Mouse (Mus musculus) kidney, embryonic 15.5 days (tissue): Measurements from ENCODE around the gene Krt13. TPM values are rescaled to one million over a fixed set of nuclear protein-coding genes. Genes with fewer than 3 reads are reported as not detected.

Experiments
- ATAC-seq: fragments of 200-750 bp; cut with Nextera tagmentation; replicated peaks from 2 replicates; pipeline ENCODE4 v1.8.0; 2017; ENCODE audit warnings: moderate TSS enrichment; ENCODE audit not compliant: low FRiP score
- H3K27ac ChIP-seq: fragments of 300-500 bp; sonication (generic); 2 replicates; pipeline ENCODE4 v1.5.1; 2015; ENCODE audit warnings: mild to moderate bottlenecking, inconsistent platforms
- H3K27me3 ChIP-seq: fragments of 300-500 bp; sonication (generic); 2 replicates; pipeline ENCODE4 v1.6.1; 2015; ENCODE audit warnings: inconsistent platforms
- H3K36me3 ChIP-seq: fragments of 300-500 bp; sonication (generic); 2 replicates; pipeline ENCODE4 v1.6.1; 2015; ENCODE audit warnings: inconsistent platforms
- H3K4me1 ChIP-seq: fragments of 300-500 bp; sonication (generic); 2 replicates; pipeline ENCODE4 v1.6.1; 2015; ENCODE audit warnings: inconsistent platforms
- H3K4me2 ChIP-seq: fragments of 300-500 bp; sonication (generic); 2 replicates; pipeline ENCODE4 v1.6.1; 2015; ENCODE audit warnings: moderate library complexity, mild to moderate bottlenecking, inconsistent platforms
- H3K4me3 ChIP-seq: fragments of 300-500 bp; sonication (generic); replicated peaks from 2 replicates; pipeline ENCODE4 v1.5.1; 2015; ENCODE audit warnings: mild to moderate bottlenecking, inconsistent platforms
- H3K9ac ChIP-seq: fragments of 300-500 bp; sonication (generic); 2 replicates; pipeline ENCODE4 v1.6.1; 2015; ENCODE audit warnings: mild to moderate bottlenecking, inconsistent platforms
- H3K9me3 ChIP-seq: fragments of 300-500 bp; sonication (generic); replicated peaks from 2 replicates; pipeline ENCODE4 v1.6.1; 2016; ENCODE audit warnings: inconsistent platforms
- WGBS: fragments of 180-500 bp; shearing (Covaris S2); methylation state at CpG from one replicate; pipeline ENCODE4 v1.1.7; 2015; ENCODE audit warnings: mixed read lengths; 5-methylcytosine and 5-hydroxymethylcytosine counted together
- polyA plus RNA-seq: library from polyadenylated mRNA; unstranded; fragments of >200 nt; fragmentation: Nextera tagmentation; extraction: Ambion mirVana; gene quantifications from 2 replicates; pipeline ENCODE4 v1.2.1, GENCODE M21; 2015

Krt13 gene
- polyA plus RNA-seq, 1 experiment from 2014 or later = 0.51 TPM

- H3K4me1 ChIP-seq = peaks cover 27% of the 10 kb centered on the region
- ATAC-seq = peak; percentile 84
- WGBS = 39% methylated on average over 15 of the region's 15 CpGs
- no peak overlapping the region for H3K4me2 ChIP-seq
- no peak overlapping the region for H3K4me3 ChIP-seq
- H3K9ac ChIP-seq = no peak overlapping the region
- H3K36me3 ChIP-seq = no peaks in the 10 kb centered on the region
- H3K27ac ChIP-seq = peak overlapping the region; percentile 79
- H3K9me3 ChIP-seq = no peaks in the 10 kb centered on the region
- no peaks in the 10 kb centered on the region for H3K27me3 ChIP-seq
These were observed 18.5 kb downstream of the Krt13 start for GRCm38 (mm10) chr11:100102693-100103429.

GRCm38 (mm10) chr11:100100391-100100790, 21.0 kb downstream of the Krt13 start:
- Histone ChIP-seq H3K36me3 (no peaks in the 10 kb centered on the region), H3K4me3 (no peak overlapping the region), H3K27me3 (peaks cover 3% of the 10 kb centered on the region; the same call in 1 of the 2 replicates), H3K27ac (no peak overlapping the region), H3K4me2 (no peak overlapping the region), H3K9me3 (no peaks in the 10 kb centered on the region), H3K9ac (no peak overlapping the region), H3K4me1 (peaks cover 34% of the 10 kb centered on the region)
- no peak for ATAC-seq
- WGBS = 89% methylated on average over 4 of the region's 4 CpGs

- 0 out of 2 replicates have a peak overlapping the region, but pooled peaks have one; percentile 12 for H3K4me2 ChIP-seq
- 34% methylated on average over 9 of the region's 9 CpGs for WGBS
- ATAC-seq = peak; percentile 82
- peaks cover 3% of the 10 kb centered on the region; the same call in 1 of the 2 replicates for H3K27me3 ChIP-seq
- no peaks in the 10 kb centered on the region for H3K9me3 ChIP-seq
- no peak overlapping the region for H3K4me3 ChIP-seq
- no peaks in the 10 kb centered on the region for H3K36me3 ChIP-seq
- peaks cover 27% of the 10 kb centered on the region for H3K4me1 ChIP-seq
- peak overlapping the region; percentile 66 for H3K27ac ChIP-seq
- no peak overlapping the region for H3K9ac ChIP-seq
These were observed 23.5 kb downstream of the Krt13 start for GRCm38 (mm10) chr11:100097819-100098218.

- peaks cover 3% of the 10 kb centered on the region; the same call in 1 of the 2 replicates for H3K27me3 ChIP-seq
- WGBS = 61% methylated on average over 9 of the region's 9 CpGs
- no peak within 1 kb of the TSS for H3K9ac ChIP-seq
- no peaks in the 10 kb centered on the region for H3K36me3 ChIP-seq
- H3K4me1 ChIP-seq = peaks cover 19% of the 10 kb centered on the region
- H3K27ac ChIP-seq = no peak within 1 kb of the TSS
- H3K9me3 ChIP-seq = no peaks in the 10 kb centered on the region
- no peak within 1 kb of the TSS for H3K4me2 ChIP-seq
- no peak within 1 kb of the TSS for H3K4me3 ChIP-seq
- no peak for ATAC-seq
These were observed 25.2 kb downstream of the Krt13 start, which contains the start of gene Krt35 for GRCm38 (mm10) chr11:100096141-100096540. Gene Krt35 (minus strand): TSS chr11:100096241.

- no peak overlapping the region for H3K4me2 ChIP-seq
- no peak overlapping the region for H3K9ac ChIP-seq
- no peaks in the 10 kb centered on the region for H3K36me3 ChIP-seq
- H3K4me3 ChIP-seq = no peak overlapping the region
- 60% methylated on average over 7 of the region's 7 CpGs for WGBS
- no peaks in the 10 kb centered on the region for H3K27me3 ChIP-seq
- no peak for ATAC-seq
- no peak overlapping the region for H3K27ac ChIP-seq
- H3K9me3 ChIP-seq = no peaks in the 10 kb centered on the region
- H3K4me1 ChIP-seq = no peaks in the 10 kb centered on the region
These were observed 32.9 kb downstream of the Krt13 start for GRCm38 (mm10) chr11:100088378-100089025.

GRCm38 (mm10) chr11:100087861-100088260, 33.5 kb downstream of the Krt13 start, which contains the start of gene Krt32:
Gene Krt32 (minus strand): TSS chr11:100088226.
- 95% methylated on average over 10 of the region's 10 CpGs for WGBS
- no peak within 1 kb of the TSS for H3K27ac ChIP-seq
- no peaks in the 10 kb centered on the region for H3K4me1 ChIP-seq
- no peaks in the 10 kb centered on the region for H3K36me3 ChIP-seq
- H3K4me2 ChIP-seq = no peak within 1 kb of the TSS
- H3K9me3 ChIP-seq = no peaks in the 10 kb centered on the region
- H3K27me3 ChIP-seq = no peaks in the 10 kb centered on the region
- H3K9ac ChIP-seq = no peak within 1 kb of the TSS
- ATAC-seq = no peak
- no peak within 1 kb of the TSS for H3K4me3 ChIP-seq

GRCm38 (mm10) chr11:100073873-100074272, 47.5 kb downstream of the Krt13 start:
- H3K36me3 ChIP-seq = no peaks in the 10 kb centered on the region
- H3K27ac ChIP-seq = no peak overlapping the region
- H3K4me2 ChIP-seq = no peak overlapping the region
- no peak overlapping the region for H3K9ac ChIP-seq
- H3K4me3 ChIP-seq = no peak overlapping the region
- no peaks in the 10 kb centered on the region for H3K9me3 ChIP-seq
- H3K4me1 ChIP-seq = no peaks in the 10 kb centered on the region
- WGBS = 59% methylated on average over 1 of the region's 1 CpGs
- no peak for ATAC-seq
- H3K27me3 ChIP-seq = no peaks in the 10 kb centered on the region

Other genes with a start within 250 kb of the Krt13 start
- gene Krtap9-1, start 248.2 kb downstream of the Krt13 start, polyA plus RNA-seq = not detected in 2 replicates
- gene Gm11567, start 242.4 kb downstream of the Krt13 start, polyA plus RNA-seq = not detected in 2 replicates
- gene Krtap31-1, start 213.6 kb downstream of the Krt13 start, polyA plus RNA-seq = not detected in 2 replicates
- gene Gm11565, start 206.8 kb downstream of the Krt13 start, polyA plus RNA-seq = not detected in 2 replicates
- gene Krtap31-2, start 185.3 kb downstream of the Krt13 start, polyA plus RNA-seq = not detected in 2 replicates
- not detected in 2 replicates for gene Krtap9-5, start 173.1 kb downstream of the Krt13 start, polyA plus RNA-seq
- gene Krtap29-1, start 142.5 kb downstream of the Krt13 start, polyA plus RNA-seq = not detected in 2 replicates
- gene Krtap16-1, start 135.0 kb downstream of the Krt13 start, polyA plus RNA-seq = not detected in 2 replicates
- not detected in 2 replicates for gene Krtap17-1, start 127.6 kb downstream of the Krt13 start, polyA plus RNA-seq
- not detected in 2 replicates for gene Krt33a, start 105.4 kb downstream of the Krt13 start, polyA plus RNA-seq
- not detected in 2 replicates for gene Krt33b, start 91.7 kb downstream of the Krt13 start, polyA plus RNA-seq
- gene Krt34, start 80.0 kb downstream of the Krt13 start, polyA plus RNA-seq = not detected in 2 replicates
- not detected in 2 replicates for gene Krt31, start 71.0 kb downstream of the Krt13 start, polyA plus RNA-seq
- not detected in 2 replicates for gene Krt32, start 33.3 kb downstream of the Krt13 start, polyA plus RNA-seq
- gene Krt35, start 25.3 kb downstream of the Krt13 start, polyA plus RNA-seq = not detected in 2 replicates
- gene Krt36, start 15.9 kb downstream of the Krt13 start, polyA plus RNA-seq = 0.86 and 1.2 TPM in 2 replicates
- 5.0 and 14.8 TPM in 2 replicates for gene Krt15, start 14.4 kb upstream of the Krt13 start, polyA plus RNA-seq
- 69.7 and 75.3 TPM in 2 replicates for gene Krt19, start 27.1 kb upstream of the Krt13 start, polyA plus RNA-seq
- gene Krt9, start 71.7 kb upstream of the Krt13 start, polyA plus RNA-seq = not detected in 2 replicates
- 4.9 and 5.8 TPM in 2 replicates for gene Krt14, start 86.0 kb upstream of the Krt13 start, polyA plus RNA-seq
- 0.55 TPM in 1 of 2 replicates, not detected in the other for gene Krt16, start 127.3 kb upstream of the Krt13 start, polyA plus RNA-seq
- gene Krt17, start 139.5 kb upstream of the Krt13 start, polyA plus RNA-seq = 0.51 and 2.4 TPM in 2 replicates
- gene Krt42, start 148.3 kb upstream of the Krt13 start, polyA plus RNA-seq = not detected in 2 replicates
- 1,620 and 1,743 TPM in 2 replicates for gene Eif1, start 198.3 kb upstream of the Krt13 start, polyA plus RNA-seq
- not detected in 2 replicates for gene Gast, start 212.8 kb upstream of the Krt13 start, polyA plus RNA-seq
- 15.0 and 19.6 TPM in 2 replicates for gene Hap1, start 234.6 kb upstream of the Krt13 start, polyA plus RNA-seq